Mouse (Mus musculus): Measurements from ENCODE around the gene Ptprd.
"Not testable (repeated sequence)": the region's sequence is repeated elsewhere in the genome, so short reads cannot be mapped to it uniquely, and the experiment has no call there.

Gene Ptprd

DNA sequence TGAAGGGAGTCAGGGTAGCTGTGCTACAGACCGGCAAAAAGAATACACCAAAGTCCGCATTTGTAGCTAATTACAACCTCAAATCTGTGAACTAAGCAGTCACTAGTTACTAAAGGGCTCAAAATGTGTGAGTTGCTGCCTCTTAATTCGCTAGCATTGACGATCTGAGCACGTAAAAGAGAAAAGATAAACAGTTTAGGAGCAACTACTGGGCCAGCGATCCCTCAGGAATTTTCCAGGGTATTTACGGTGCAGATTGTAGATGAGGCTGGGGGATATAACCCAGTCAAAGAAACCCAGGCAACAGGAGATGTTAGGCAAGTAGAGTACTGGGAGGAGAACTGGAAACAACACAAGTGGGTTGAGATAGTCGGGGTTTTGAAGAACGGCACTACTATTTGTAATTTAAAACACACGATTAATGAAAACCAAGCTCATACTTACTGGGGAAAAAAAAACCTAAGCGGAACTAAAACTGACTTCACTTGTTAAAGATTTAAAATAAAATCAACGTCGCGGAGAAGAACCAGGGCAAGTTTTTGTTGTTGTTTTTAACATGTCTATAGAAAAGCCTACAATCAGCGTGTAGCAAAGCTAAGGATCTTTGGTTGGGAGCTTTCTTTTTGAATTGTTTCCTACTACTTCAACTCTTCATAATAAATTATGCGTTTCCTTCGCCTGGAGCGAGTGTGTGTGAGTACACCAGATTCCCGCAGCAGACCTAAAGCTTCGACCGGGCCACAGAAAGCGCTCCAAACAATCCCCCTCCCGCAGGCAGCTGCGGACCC, 1762.9 kb downstream of the Ptprd start:
- no peak for DNase-seq (ENCODE audit: low read depth)

DNA sequence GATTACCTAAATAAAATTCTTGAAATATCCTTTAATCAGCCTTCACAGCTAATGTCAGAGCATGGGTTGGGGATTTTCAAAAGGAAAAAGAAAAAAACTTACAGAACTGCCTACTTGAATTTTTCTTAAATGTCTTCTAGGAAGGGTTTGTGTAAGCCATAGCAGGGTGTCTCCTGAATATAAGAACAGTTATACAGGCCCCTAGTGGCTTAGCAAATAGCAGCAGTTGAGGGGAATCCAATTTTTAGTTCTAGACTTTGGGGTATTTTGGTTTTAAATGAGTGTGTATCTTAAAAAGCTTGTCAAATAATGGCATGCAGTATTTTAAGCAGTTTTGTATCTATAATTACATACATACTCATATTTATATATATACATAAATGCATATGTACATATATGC, 1764.4 kb downstream of the Ptprd start:
- no peak for DNase-seq (ENCODE audit: low read depth)

- no peak for DNase-seq (ENCODE audit: low read depth)
These were observed 1767.0 kb downstream of the Ptprd start for GRCm38 (mm10) chr4:76444778-76445177.

DNA sequence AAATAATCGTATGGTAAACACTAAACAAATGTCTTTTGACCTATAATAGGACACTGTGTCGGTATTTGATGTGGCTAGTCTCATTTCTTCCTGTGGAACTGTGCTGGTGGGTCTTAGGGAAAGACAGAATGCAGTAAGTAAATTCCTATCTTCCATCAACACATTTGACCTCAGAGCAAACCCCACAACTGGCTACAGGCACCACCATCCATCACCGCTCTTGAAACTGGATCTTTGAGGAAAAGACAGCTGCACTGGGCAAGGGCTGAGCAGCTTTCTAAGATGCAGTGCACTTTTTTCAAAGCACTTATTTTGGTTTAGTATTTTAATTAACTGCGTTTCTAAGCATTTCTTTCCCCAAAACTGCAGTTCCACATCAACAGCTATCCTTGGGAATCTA, 1768.2 kb downstream of the Ptprd start:
- DNase-seq (ENCODE audit: low read depth) = no peak

GRCm38 (mm10) chr4:76440791-76441364, 1770.9 kb downstream of the Ptprd start:
- DNase-seq (ENCODE audit: low read depth) = no peak

GRCm38 (mm10) chr4:76438496-76439079, 1773.2 kb downstream of the Ptprd start:
- DNase-seq (ENCODE audit: low read depth) = no peak

DNA sequence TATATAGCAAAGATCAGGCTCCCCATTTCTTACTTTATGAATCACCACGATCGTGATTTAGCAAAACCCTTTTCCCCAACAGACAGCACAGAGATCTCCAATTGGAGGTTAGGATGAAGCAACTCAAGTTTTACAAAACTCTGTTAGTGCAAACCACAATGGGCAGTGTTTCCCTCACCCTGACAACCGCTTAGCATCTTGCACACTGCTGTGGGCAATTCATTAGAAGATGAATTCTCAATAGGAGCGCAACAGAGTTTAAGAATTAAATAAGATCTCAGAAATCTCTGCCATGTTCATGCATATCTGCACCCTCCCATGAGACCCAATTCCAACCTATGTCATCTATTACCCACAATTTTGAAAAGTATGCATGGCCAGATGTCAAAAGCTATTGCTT, 1773.7 kb downstream of the Ptprd start:
- no peak for DNase-seq (ENCODE audit: low read depth)

GRCm38 (mm10) chr4:76435920-76436319, 1775.8 kb downstream of the Ptprd start:
- no peak for DNase-seq (ENCODE audit: low read depth)

DNA sequence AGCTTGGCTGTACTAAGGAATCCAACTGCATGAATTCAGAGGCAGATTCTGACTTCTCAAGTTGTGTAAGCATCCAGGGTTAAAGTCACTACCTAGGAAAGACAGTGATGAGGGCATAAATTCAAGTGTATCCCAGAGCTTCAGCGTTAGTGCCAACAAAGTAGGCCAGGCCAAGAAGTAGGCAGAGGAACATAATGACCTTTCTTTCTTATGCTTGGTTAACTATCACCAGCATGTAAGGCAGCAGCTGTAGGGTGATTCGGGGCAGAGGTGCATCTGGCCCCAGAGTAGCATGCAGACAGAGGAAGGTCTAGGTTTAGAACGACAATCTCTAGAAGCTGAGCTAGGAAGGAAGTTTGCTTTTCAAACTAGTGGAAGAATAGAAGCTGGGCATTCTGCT, 1782.0 kb downstream of the Ptprd start:
- DNase-seq (ENCODE audit: low read depth) = no peak

DNA sequence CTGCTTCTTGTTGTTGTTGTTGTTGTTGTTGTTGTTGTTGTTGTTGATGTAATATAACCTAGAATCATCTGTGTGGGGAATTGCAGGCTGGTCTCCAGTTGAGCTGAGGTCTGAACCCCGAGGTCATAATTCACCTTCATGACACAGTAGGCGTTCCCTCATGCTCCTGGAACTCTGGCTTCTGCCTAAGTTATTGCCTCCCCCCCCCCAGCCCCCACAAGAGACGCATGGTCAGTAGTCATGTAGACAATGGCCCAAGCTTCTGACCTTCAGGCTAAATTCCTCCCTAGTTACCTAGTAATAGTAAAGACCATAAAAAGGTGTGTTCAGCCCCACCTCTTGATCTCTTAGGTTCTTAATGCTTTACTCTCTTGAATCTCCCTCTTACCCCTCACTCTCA, 1784.7 kb downstream of the Ptprd start:
- not testable (repeated sequence) for DNase-seq (ENCODE audit: low read depth)

DNA sequence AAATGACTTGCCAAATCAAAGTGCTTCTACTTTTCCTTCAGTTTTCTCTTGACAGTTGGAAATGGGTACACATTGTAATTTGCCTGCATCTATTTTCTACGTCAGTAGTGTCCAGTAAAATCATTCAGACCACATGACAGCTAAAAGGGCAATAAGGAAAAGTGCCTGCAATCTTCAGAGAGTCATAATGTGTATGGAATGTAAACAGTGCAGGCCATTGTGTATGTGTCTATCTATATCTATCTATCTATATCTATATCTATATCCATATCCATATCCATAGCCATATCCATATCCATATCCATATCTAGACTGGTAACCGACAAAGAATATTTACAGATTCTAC, 1786.6 kb downstream of the Ptprd start:
- DNase-seq (ENCODE audit: low read depth) = no peak

DNA sequence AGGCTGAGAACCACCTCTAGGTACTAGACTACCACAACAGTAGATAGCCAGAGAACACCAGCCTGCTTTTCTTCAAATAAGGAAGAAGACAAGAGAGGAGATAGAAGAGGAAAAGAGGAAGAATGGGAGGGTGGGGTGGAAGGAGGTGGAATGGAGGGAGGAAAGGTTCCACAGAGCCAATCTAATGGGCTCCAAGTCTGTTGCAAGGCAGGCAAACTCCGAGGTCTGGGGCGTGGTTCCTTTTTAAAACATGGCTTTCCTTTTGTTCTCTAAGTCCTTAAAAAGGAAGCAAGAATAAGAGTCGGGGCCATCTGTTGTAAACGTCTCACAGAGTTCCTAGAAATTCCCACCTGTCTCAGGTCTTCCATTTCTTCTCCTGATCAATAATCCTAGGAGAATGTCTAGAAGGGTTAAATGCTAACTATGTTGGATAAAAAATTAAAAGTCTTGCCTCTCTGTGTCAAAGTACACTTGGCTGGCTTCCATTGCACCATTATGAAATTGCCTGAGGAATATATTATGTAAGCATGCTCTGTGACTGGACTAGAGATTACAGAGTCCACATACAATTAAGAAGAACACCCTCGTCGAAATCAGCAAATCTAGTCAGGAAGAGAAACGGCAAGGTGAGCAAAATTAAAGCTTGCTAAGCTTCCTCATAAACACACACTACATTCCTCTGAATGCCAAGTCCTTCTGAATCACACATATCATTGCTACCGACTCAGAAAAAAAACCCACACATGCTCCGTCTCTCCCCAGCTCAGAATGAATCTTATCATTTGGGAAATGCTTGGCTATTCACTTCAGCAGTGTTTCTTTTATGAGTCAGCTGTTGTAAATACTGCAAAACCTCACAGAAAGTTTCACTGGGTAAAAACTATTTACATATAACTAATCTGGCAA, 1787.2 kb downstream of the Ptprd start:
- peak; percentile 10 for DNase-seq (ENCODE audit: low read depth)

- DNase-seq (ENCODE audit: low read depth) = no peak
These were observed 1789.6 kb downstream of the Ptprd start for GRCm38 (mm10) chr4:76422113-76422512.

DNA sequence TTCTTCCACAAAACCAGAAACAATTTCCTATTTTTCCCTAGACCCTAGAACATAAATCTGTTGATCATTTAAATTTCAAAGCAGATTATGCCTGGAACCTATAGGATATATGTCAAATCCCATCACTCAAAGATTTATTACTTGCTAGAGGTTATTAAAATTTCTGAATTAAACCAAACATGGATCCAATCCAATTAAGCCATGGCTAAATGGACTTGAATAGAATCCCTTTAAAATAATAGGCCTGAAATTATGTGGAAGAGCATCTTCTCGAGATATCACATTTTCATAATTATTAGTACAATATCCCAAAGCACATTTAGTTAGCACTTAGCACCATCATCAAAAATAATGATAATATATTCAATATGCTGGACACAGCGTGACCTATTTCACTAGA, 1792.1 kb downstream of the Ptprd start:
- DNase-seq (ENCODE audit: low read depth) = no peak

DNA sequence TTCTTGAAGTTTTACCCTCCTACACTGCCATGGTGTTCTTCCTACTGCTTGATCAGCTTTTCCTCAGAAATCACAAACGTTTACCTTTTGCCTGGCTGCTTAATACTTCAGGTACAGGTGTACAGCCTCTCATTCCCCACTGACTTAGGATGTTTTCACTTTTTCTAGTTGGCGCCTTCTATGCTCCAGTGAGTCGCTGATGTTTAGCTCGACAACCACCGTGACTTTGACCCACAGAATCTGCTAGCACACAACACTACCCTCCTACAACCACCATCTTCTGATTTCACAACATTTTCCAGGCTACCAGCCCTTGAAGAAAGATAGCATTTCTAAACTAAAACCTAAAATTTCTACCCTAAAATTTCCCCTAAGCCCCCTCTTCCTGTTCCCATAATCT, 1794.1 kb downstream of the Ptprd start:
- no peak for DNase-seq (ENCODE audit: low read depth)

GRCm38 (mm10) chr4:76415624-76416023, 1796.1 kb downstream of the Ptprd start:
- no peak for DNase-seq (ENCODE audit: low read depth)

- DNase-seq (ENCODE audit: low read depth) = no peak
These were observed 1797.2 kb downstream of the Ptprd start for GRCm38 (mm10) chr4:76414591-76414990.

DNA sequence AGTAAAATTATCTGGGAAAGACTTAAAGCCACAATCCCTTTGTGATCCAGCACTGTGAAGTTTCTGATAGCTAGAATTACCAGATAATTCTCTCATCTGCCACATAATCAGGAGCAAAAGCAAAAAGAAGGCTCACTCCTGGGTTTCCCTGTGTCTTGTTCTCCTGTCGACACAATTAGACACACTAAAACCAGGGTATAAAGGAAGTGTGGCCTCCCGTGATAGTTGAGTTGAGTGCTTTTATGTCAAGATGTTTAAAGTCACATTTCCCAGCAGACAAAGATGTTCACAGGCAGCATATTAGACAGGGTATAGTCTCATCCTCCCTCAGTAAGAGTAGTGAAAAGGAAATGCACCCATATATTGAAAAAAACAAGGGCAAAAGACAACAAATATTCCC, 1801.7 kb downstream of the Ptprd start:
- no peak for DNase-seq (ENCODE audit: low read depth)

DNA sequence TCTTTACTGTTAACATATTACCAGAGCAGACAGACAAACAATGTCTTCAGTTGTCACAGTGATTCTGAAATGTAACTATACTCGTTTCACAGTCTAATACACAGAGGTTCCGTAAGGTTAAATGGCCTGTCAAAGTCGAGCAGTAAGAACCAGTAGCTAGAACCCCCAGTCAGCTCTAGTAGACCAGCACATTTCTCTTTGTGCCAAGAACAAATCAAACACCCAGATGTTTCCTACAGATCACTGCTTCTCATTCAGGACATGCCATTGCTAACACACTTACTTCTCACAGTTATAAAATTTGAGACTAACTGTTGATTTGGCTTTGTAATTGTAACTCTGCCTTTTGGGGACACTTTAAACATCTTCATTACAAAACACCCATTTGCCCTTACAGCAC, 1802.6 kb downstream of the Ptprd start:
- DNase-seq (ENCODE audit: low read depth) = no peak

GRCm38 (mm10) chr4:76405862-76406454, 1805.8 kb downstream of the Ptprd start:
- DNase-seq (ENCODE audit: low read depth) = no peak

DNA sequence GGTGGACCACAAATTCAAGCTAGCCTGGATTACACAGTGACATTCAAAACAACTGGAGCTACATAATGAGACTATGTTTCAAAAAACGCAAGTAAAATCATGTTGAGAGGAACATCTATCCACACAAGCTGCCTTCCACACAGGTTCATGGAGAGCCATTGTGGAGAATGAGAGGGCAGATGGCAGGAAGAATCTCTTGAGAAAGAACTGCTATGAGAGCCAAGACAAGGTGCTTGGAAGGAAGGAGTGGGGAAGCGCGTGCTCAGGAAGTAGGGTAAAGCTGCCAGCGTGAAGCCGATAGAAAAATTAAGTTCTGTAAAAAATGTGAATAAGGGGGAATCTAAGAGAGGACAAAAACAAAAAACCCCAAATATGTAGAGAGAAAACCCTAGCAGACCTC, 1808.5 kb downstream of the Ptprd start:
- no peak for DNase-seq (ENCODE audit: low read depth)

- DNase-seq (ENCODE audit: low read depth) = no peak
These were observed 1823.9 kb downstream of the Ptprd start for GRCm38 (mm10) chr4:76387887-76388286.

All from NIH3T3 (cell line).